Mouse (Mus musculus): ENCODE results near the gene Pbx3. TPM values are rescaled to one million over a fixed set of nuclear protein-coding genes. Genes with fewer than 3 reads are reported as not detected.

The Pbx3 gene
- total RNA-seq, 2 experiments from 2014 or later, result 56.3 to 71.9 TPM

DNA sequence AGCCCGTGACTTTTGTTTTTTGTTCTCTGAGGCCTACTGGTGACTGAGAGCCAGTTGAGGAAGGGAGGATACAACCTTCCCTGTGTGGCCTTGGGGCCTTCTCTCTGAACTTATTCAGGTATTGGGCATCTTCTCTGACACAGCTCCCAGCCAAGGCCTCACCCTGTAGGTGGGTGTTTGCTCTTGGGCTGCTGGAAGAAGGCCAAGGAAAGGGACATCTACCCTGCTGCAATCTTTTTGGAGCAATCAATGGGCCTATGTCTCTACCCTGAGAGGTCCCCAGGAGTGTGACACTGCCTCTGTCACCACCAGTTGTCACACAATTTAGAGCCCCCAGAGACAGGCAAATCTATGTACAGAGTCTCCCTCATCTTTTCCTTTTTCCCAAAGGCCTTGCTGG lies 226.5 kb downstream of the Pbx3 start:
- no peak for DNase-seq

DNA sequence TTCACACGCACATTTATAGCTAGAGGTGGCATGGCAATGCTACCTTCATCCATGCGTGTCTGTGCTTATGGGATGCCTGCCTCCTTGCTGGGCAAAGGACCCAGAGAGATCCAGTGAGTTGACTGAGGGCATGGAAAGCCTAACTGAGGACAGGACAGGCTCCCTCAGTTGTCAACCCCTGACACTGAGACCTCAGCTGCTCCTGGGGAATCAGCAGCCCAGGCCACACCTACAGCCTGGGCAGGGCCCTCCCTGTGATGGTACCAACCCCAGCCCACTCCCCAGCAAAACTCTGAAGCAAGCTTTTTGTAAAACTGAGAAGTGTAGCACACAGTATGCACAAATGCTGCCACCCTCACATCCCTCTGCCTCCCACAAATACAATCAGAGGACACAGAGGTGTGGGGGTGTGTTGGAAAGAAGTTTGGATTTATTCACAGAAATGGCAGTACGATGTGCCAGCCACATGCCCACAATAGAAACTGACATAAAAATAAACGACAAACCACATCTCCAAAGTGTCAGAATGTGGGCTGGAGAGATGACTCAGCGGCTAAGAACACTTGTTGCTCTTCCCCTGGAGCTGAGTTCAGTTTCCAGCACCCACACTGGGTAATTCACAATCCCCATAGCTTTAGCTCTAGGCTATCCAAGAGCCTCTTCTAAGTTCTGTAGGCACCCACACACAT lies 233.3 kb downstream of the Pbx3 start:
- no peak for DNase-seq

DNA sequence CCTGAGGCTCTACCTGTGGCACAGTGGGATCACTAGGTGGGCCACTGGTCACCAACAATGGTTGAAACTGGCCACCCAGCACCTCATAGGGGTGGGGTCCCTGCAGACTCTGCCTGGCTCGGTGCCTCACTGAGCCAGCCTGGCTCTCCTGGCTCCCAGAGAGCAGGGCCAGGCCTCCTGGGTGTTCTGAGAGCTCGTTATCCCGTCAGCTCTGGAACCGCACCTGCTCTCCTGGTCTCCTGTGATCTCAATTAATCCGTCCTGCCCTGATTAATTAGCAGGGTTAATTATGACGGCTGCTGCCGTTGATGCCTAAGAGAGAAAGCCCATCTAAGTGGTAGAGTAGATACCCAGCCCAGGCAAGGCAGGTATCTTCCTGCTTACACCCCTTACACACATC lies 237.6 kb downstream of the Pbx3 start:
- no peak for DNase-seq

DNA sequence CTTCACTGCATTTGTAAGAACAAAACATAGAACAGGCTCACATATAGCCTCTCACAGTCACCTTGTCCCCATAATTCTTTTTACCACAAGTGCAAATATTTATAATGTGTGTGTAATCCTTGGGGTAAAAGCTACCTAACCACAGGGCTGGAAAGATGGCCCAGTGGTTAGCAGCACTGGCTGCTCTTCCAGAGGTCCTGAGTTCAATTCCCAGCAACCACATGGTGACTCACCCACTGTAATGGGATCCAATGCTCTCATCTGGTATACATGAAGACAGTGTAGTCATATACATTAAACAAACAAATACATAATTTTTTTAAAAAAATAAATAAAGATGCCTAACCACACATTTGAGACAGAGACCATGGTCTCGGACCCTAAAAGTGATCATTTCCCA lies 240.2 kb downstream of the Pbx3 start:
- DNase-seq, result no peak

DNA sequence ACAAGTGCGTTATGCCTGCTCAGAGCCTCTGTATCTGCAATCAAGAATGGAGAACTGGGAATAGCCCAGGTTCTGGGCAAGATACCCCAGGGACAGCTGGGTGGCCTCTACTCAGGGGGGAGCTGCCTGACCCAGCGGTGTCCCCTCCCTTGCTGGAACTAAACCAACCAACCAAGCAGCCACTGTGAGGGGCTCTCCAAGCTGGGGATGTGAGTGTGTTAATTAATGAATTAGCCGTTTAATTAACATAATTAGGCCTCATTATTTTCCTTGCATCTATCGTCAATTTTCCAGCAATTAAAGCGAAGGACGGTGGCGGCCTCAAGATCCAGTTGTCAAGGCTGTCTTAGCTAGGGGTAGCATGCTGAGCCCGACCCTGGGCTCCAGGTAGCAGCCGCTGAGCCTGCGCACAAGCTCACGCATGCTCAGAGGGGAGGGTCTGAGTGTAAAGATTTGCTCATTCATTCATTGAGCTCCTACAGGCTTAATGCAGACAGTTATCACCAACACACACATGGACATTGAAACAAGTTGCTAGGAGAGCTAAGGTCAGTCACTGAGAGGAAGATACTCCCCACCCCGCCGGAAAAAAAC lies 243.2 kb downstream of the Pbx3 start:
- DNase-seq, result no peak

DNA sequence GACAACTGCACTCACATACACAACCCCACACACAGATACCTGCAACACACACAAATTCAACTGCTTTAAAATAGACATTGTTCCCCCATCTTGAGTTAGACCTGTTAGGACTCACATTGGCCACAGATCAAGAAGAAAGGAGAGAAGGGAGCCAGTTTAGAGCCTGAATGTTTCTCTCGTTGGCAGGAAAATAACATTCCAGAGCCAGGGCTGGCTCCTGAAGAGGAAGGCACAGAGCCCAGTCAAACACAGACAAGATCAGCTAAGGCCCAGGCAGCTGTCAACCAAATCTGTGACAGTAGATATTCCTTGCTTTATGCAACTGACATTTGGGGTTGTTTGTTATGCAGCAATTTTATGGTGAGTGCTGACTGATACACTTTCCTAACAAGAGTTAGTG lies 245.1 kb downstream of the Pbx3 start:
- peak; percentile 22 for DNase-seq

DNA sequence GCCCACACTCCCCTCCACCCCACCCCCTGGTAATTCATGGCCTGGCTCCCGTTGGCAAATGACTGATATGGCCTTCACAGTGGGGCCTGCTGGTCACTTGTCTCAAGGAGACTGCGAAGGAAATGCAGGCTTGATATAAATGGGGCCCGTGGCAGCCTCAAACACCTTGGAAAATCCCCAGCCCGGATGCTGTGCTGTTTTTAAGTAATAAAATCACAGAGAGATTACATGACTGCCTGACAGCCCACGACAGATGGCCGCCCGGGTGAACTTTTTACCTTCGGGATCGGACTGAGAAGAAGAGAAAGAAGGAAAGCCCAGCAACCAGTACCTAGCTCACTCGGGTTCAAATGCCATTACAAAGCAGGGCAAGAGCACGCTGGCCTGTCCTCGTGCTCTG lies 249.0 kb downstream of the Pbx3 start:
- DNase-seq, result peak; percentile 9

Other genes starting within 250 kb of the Pbx3 start
- gene Mapkap1, start 33.6 kb upstream of the Pbx3 start, total RNA-seq (2021), result 10 to 100 TPM; 67.0 to 75.3 TPM